Mouse (Mus musculus) thymus, postnatal 25 days (tissue): ENCODE data around the gene Mief2.

Experiments
- DNase-seq: peaks from one replicate; pipeline ENCODE4 v3.0.0; 2022

Mief2 gene

GRCm38 (mm10) chr11:60779673-60780189, 51.5 kb downstream of the Mief2 start:
- DNase-seq, result no peak
